Mouse (Mus musculus) heart, embryonic 14.5 days (tissue): ENCODE data around the gene Ctnnbip1. TPM values are rescaled to one million over a fixed set of nuclear protein-coding genes. Genes with fewer than 3 reads are reported as not detected.
A peak's percentile ranks its signal among the peaks of the same experiment; 100 is the strongest.
"Not testable (repeated sequence)": the region's sequence is repeated elsewhere in the genome, so short reads cannot be mapped to it uniquely, and the experiment has no call there.

Experiments
- ATAC-seq: fragments of 200-750 bp; cut with Nextera tagmentation; 2 replicates; pipeline ENCODE4 v1.8.0; 2017; ENCODE audit warnings: low read depth, moderate TSS enrichment; ENCODE audit not compliant: insufficient number of reproducible peaks, insufficient read depth, low FRiP score
- H3K27ac ChIP-seq, 2 experiments: fragments of 200-500 bp in 1 of 2; fragments of 300-500 bp in 1 of 2; sonication (generic) in 1 of 2; replicated peaks in 1 of 2; 2 replicates each; pipeline ENCODE4 v1.5.1; 2012 to 2014; ENCODE audit warnings: low read depth in 2 of 2, low read length in 2 of 2, control low read depth in 1 of 2, mild to moderate bottlenecking in 1 of 2, mixed read lengths in 1 of 2; ENCODE audit not compliant: control insufficient read depth in 1 of 2, insufficient read depth in 1 of 2
- H3K27me3 ChIP-seq: fragments of 300-500 bp; sonication (generic); 2 replicates; pipeline ENCODE4 v1.6.1; 2014; ENCODE audit warnings: mild to moderate bottlenecking, low read length, control low read depth; ENCODE audit not compliant: control insufficient read depth, insufficient read depth
- H3K36me3 ChIP-seq: fragments of 300-500 bp; sonication (generic); 2 replicates; pipeline ENCODE4 v1.6.1; 2014; ENCODE audit warnings: mild to moderate bottlenecking, control low read depth, low read length, mixed read lengths; ENCODE audit not compliant: control insufficient read depth, insufficient read depth
- H3K4me1 ChIP-seq, 2 experiments: fragments of 200-500 bp in 1 of 2; fragments of 300-500 bp in 1 of 2; sonication (generic) in 1 of 2; 2 replicates each; pipeline ENCODE4 v1.6.1; 2012 to 2014; ENCODE audit warnings: low read length in 2 of 2, control low read depth in 1 of 2, mixed read lengths in 1 of 2; ENCODE audit not compliant: control insufficient read depth in 2 of 2, insufficient read depth in 2 of 2
- H3K4me2 ChIP-seq: fragments of 300-500 bp; sonication (generic); 2 replicates; pipeline ENCODE4 v1.6.1; 2014; ENCODE audit warnings: mild to moderate bottlenecking, low read length
- H3K4me3 ChIP-seq, 2 experiments: fragments of 200-500 bp in 1 of 2; fragments of 300-500 bp in 1 of 2; sonication (generic) in 1 of 2; 2 replicates each; pipeline ENCODE4 v1.5.1; 2012 to 2014; ENCODE audit warnings: low read length in 2 of 2, mild to moderate bottlenecking in 2 of 2, control low read depth in 1 of 2, low read depth in 1 of 2, moderate library complexity in 1 of 2; ENCODE audit not compliant: control insufficient read depth in 1 of 2, insufficient read depth in 1 of 2
- H3K9ac ChIP-seq: fragments of 300-500 bp; sonication (generic); 2 replicates; pipeline ENCODE4 v1.6.1; 2014; ENCODE audit warnings: mild to moderate bottlenecking, low read length
- H3K9me3 ChIP-seq: fragments of 300-500 bp; sonication (generic); 2 replicates; pipeline ENCODE4 v1.6.1; 2016; ENCODE audit warnings: low read length, control low read depth; ENCODE audit not compliant: control insufficient read depth
- WGBS: fragments of 180-500 bp; shearing (Covaris S2); extraction: QIAGEN DNeasy Blood & Tissue Kit; methylation state at CpG from one replicate; pipeline ENCODE4 v1.1.7; 2014; 5-methylcytosine and 5-hydroxymethylcytosine counted together
- microRNA-seq: library from miRNA; unstranded; fragments of <30 nt; microRNA quantifications from one replicate; pipeline ENCODE4, GENCODE M21; 2016
- polyA plus RNA-seq: library from polyadenylated mRNA; unstranded; fragments of >200 nt; fragmentation: Nextera tagmentation; extraction: Ambion mirVana; gene quantifications from 2 replicates; pipeline ENCODE4 v1.2.1, GENCODE M21; 2014

Gene Ctnnbip1
- polyA plus RNA-seq, 1 experiment from 2014 or later: 43.1 TPM

GRCm38 (mm10) chr4:149608309-149608638 is 90.2 kb downstream of the Ctnnbip1 start:
- Histone ChIP-seq H3K27ac (no peak overlapping the region), H3K4me3 (no peak overlapping the region), H3K36me3 (no peaks in the 10 kb centered on the region), H3K4me2 (no peak overlapping the region), H3K9ac (no peak overlapping the region), H3K9me3 (no peaks in the 10 kb centered on the region), H3K4me1 (peaks cover 10 to 14% of the 10 kb centered on the region in 2 experiments; a peak in 3 of 4 replicates), H3K27me3 (0 out of 2 replicates have a peak, but pooled peaks cover 11% of the 10 kb centered on the region)
- 78% methylated on average over 6 of the region's 6 CpGs for WGBS
- ATAC-seq: no peak

- no peak overlapping the region for H3K4me2 ChIP-seq
- no peaks in the 10 kb centered on the region for H3K36me3 ChIP-seq
- no peak overlapping the region for H3K9ac ChIP-seq
- no peak for ATAC-seq
- no peaks in the 10 kb centered on the region for H3K9me3 ChIP-seq
- WGBS: 70% methylated on average over 8 of the region's 8 CpGs
- H3K4me1 ChIP-seq: peaks cover 10 to 14% of the 10 kb centered on the region in 2 experiments; a peak in 3 of 4 replicates
- H3K27ac ChIP-seq: no peak overlapping the region
- H3K4me3 ChIP-seq: no peak overlapping the region
- 0 out of 2 replicates have a peak, but pooled peaks cover 10% of the 10 kb centered on the region for H3K27me3 ChIP-seq
Observed at GRCm38 (mm10) chr4:149609256-149610025, 91.4 kb downstream of the Ctnnbip1 start.

GRCm38 (mm10) chr4:149611376-149612044 is 93.5 kb downstream of the Ctnnbip1 start:
- 0 out of 2 replicates have a peak, but pooled peaks cover 3% of the 10 kb centered on the region for H3K27me3 ChIP-seq
- H3K36me3 ChIP-seq: 0 out of 2 replicates have a peak, but pooled peaks cover 3% of the 10 kb centered on the region
- no peak overlapping the region for H3K27ac ChIP-seq
- 51% methylated on average over 10 of the region's 10 CpGs for WGBS
- no peak overlapping the region for H3K4me3 ChIP-seq
- no peak for ATAC-seq
- H3K4me2 ChIP-seq: no peak overlapping the region
- no peak overlapping the region for H3K9ac ChIP-seq
- peaks cover 10 to 14% of the 10 kb centered on the region in 2 experiments; a peak in 3 of 4 replicates for H3K4me1 ChIP-seq
- peaks cover 3% of the 10 kb centered on the region; the same call in 1 of the 2 replicates for H3K9me3 ChIP-seq

GRCm38 (mm10) chr4:149613497-149613896 is 95.5 kb downstream of the Ctnnbip1 start:
- not testable (repeated sequence) for H3K9me3 ChIP-seq, H3K27me3 ChIP-seq, H3K27ac ChIP-seq, H3K36me3 ChIP-seq, H3K9ac ChIP-seq, H3K4me1 ChIP-seq, H3K4me3 ChIP-seq, H3K4me2 ChIP-seq
- ATAC-seq: 0 out of 2 replicates have a peak, but pooled peaks have one; percentile 43
- 75% methylated on average over 6 of the region's 6 CpGs for WGBS

- no peak overlapping the region for H3K4me3 ChIP-seq
- no peak overlapping the region for H3K27ac ChIP-seq
- no peak for ATAC-seq
- no peak overlapping the region for H3K9ac ChIP-seq
- 97% methylated on average over 3 of the region's 3 CpGs for WGBS
- H3K4me2 ChIP-seq: no peak overlapping the region
- no peaks in the 10 kb centered on the region for H3K4me1 ChIP-seq
- 0 out of 2 replicates have a peak, but pooled peaks cover 4% of the 10 kb centered on the region for H3K36me3 ChIP-seq
- no peaks in the 10 kb centered on the region for H3K27me3 ChIP-seq
- H3K9me3 ChIP-seq: peaks cover 3% of the 10 kb centered on the region; the same call in 1 of the 2 replicates
Observed at GRCm38 (mm10) chr4:149614869-149615268, 96.8 kb downstream of the Ctnnbip1 start.

Small RNAs within 50 kb of the gene (microRNA-seq; reads per million reads assigned to microRNA genes)
- 1.1 reads per million for gene Mir5616

Other genes starting within 250 kb of the Ctnnbip1 start
- gene Kif1b, start 210.5 kb upstream of the Ctnnbip1 start, polyA plus RNA-seq: 47.1 and 51.9 TPM in 2 replicates
- gene Ube4b, start 91.5 kb upstream of the Ctnnbip1 start, polyA plus RNA-seq: 29.6 and 30.3 TPM in 2 replicates
- gene Rbp7, start 63.3 kb upstream of the Ctnnbip1 start, polyA plus RNA-seq: 7.6 and 8.6 TPM in 2 replicates
- 0.47 TPM in 1 of 2 replicates, not detected in the other for gene Tmem274, start 40.9 kb upstream of the Ctnnbip1 start, polyA plus RNA-seq
- 13.4 and 14.8 TPM in 2 replicates for gene Nmnat1, start 33.0 kb upstream of the Ctnnbip1 start, polyA plus RNA-seq
- 32.1 and 39.8 TPM in 2 replicates for gene Lzic, start 33.0 kb upstream of the Ctnnbip1 start, polyA plus RNA-seq
- gene Clstn1, start 68.2 kb downstream of the Ctnnbip1 start, polyA plus RNA-seq: 18.2 and 18.5 TPM in 2 replicates
- 3.1 and 4.6 TPM in 2 replicates for gene Pik3cd, start 184.3 kb downstream of the Ctnnbip1 start, polyA plus RNA-seq
- gene Tmem201, start 219.8 kb downstream of the Ctnnbip1 start, polyA plus RNA-seq: 36.8 and 38.4 TPM in 2 replicates